Mouse (Mus musculus) erythroblast, embryonic 14.5 days (primary cell): Measurements from ENCODE around the gene Tldc2.

Experiments used
- GATA1 ChIP-seq: IDR thresholded peaks from 2 replicates; pipeline ENCODE4 v1.6.1; 2012; ENCODE audit warnings: low read length, inconsistent platforms, mixed read lengths
- TAL1 ChIP-seq: IDR thresholded peaks from 3 replicates; pipeline ENCODE4 v1.6.1; 2012; ENCODE audit warnings: low read length, inconsistent platforms, mixed read lengths

DNA sequence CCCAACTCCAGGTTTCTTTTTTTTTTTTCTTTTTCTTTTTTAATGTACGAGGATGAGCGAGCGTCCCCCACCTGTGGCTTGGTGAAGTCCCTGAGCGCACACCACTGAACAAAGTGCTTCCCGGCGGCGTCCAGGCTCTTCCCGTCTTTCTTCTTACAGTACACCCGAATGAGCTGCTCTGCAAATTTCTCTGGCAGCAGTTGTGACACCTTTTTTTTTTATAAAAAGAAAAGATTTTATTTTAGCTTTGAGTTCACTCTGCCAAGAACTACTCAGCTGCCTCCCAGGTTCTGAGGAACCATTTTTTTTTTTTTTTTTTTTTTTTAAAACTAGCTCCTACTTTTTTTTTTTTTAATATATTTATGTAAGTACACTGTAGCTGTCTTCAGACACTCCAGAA lies 14.8 kb downstream of the Tldc2 start:
- no peak for TF ChIP-seq TAL1
- no peak for TF ChIP-seq GATA1
